Mouse (Mus musculus) bone marrow macrophage, adult 2 months (primary cell): ENCODE results near the gene Fuz.

Experiments
- CTCF ChIP-seq: IDR thresholded peaks from 2 replicates; pipeline ENCODE4 v1.5.1; 2012; ENCODE audit warnings: low read depth, mild to moderate bottlenecking, low read length, moderate library complexity
- POLR2A ChIP-seq: IDR thresholded peaks from 2 replicates; pipeline ENCODE4 v1.6.1; 2012; ENCODE audit warnings: mild to moderate bottlenecking, low read depth, low read length, borderline replicate concordance

- no peak for TF ChIP-seq CTCF
- TF ChIP-seq POLR2A, result no peak
These were observed 23.2 kb downstream of the Fuz start for GRCm38 (mm10) chr7:44919127-44919526.
